ENCODE assay signal across 8 mouse cellular contexts in the genomic region with DNA sequence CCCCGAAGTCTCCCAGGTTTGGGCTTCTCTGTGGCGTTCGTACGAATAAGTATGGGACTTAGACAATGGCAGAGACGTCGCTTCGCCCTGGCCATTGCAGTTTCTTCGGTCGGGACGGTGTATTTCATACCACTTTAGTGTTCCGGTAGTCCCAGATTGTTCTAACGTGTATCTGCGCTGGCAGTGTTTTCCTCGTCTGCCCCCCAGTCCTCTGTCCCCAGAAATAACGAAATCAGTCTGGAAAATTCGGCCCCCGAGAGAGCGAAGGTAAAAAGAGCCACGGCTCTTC. TPM values are rescaled to one million over a fixed set of nuclear protein-coding genes. Genes with fewer than 3 reads are reported as not detected.
DNase-seq lines count a peak whose midpoint lies in the region; ATAC-seq and TF ChIP-seq lines count a peak whose summit lies in the region.

No protein-coding gene starts in this region.

- no peak for DNase-seq in cerebellum, adult 2 months
- no peak for DNase-seq in cerebellum, postnatal 25 days
- DNase-seq in testis, postnatal 10 days (ENCODE audit: low spot score), result no peak
- no peak for DNase-seq in liver, embryonic 11.5 days (ENCODE audit: low spot score)
- DNase-seq in retina, embryonic 14.5 days (ENCODE audit: low spot score), result no peak
- DNase-seq in spleen, postnatal 36 days (ENCODE audit: low spot score in 2 of 2), result no peak

- under 1% methylated on average over 19 of the region's 19 CpGs for WGBS in cerebellum, adult 2 months
- under 1% methylated on average over 19 of the region's 19 CpGs for WGBS in liver, embryonic 11.5 days

- peak overlapping the region; percentile 93 for H3K4me3 ChIP-seq in cerebellum, adult 2 months (replicated peaks; ENCODE audit: insufficient read depth, low read depth, low read length)
- H3K4me3 ChIP-seq in testis, adult 2 months (ENCODE audit: control insufficient read depth, low read depth, low read length), result peak overlapping the region; percentile 98
- peak overlapping the region; percentile 85 for H3K4me3 ChIP-seq in liver, embryonic 11.5 days (ENCODE audit: low read depth, low read length)

- peak overlapping the region; percentile 89 for H3K9ac ChIP-seq in liver, embryonic 11.5 days (ENCODE audit: low read depth, low read length)

- peak overlapping the region; percentile 56 for H3K27ac ChIP-seq in cerebellum, adult 2 months (ENCODE audit: insufficient read depth, low read length)
- H3K27ac ChIP-seq in testis, adult 2 months (ENCODE audit: control insufficient read depth, insufficient read depth, low read depth, low read length), result peak overlapping the region; percentile 94
- peak overlapping the region; percentile 72 for H3K27ac ChIP-seq in liver, embryonic 11.5 days (ENCODE audit: low read depth, low read length)

- peak overlapping the region; percentile 82 for H3K4me2 ChIP-seq in liver, embryonic 11.5 days

- no peaks in the 10 kb centered on the region for H3K9me3 ChIP-seq in liver, embryonic 11.5 days (ENCODE audit: control insufficient read depth, low read length)

- TF ChIP-seq CTCF in cerebellum, adult 2 months (IDR thresholded peaks at IDR 0.05; ENCODE audit: borderline replicate concordance, insufficient read depth, low read depth, low read length), result no peak
- no peak for TF ChIP-seq CTCF in testis, adult 2 months (IDR thresholded peaks at IDR 0.05; ENCODE audit: control insufficient read depth, insufficient read depth, insufficient replicate concordance, low read depth, low read length)

- no peaks in the 10 kb centered on the region for H3K36me3 ChIP-seq in testis, adult 2 months (ENCODE audit: control insufficient read depth, insufficient read depth, low read length)
- H3K36me3 ChIP-seq in liver, embryonic 11.5 days (ENCODE audit: control insufficient read depth, insufficient read depth, low read length), result no peaks in the 10 kb centered on the region

- no peak for TF ChIP-seq POLR2A in cerebellum, adult 2 months (IDR thresholded peaks at IDR 0.05; ENCODE audit: borderline replicate concordance, insufficient read depth, low read length)
- TF ChIP-seq POLR2A in testis, adult 2 months (IDR thresholded peaks at IDR 0.05; ENCODE audit: control insufficient read depth, low read depth, low read length), result no peak

- ATAC-seq in liver, embryonic 11.5 days (replicated peaks; ENCODE audit: low FRiP score), result peak; percentile 3; the same call in 1 of the 2 replicates
- ATAC-seq in frontal cortex, adult (ENCODE audit: low TSS enrichment), result no peak; the same call in 1 of the 2 replicates

- no peaks in the 10 kb centered on the region for H3K27me3 ChIP-seq in cerebellum, adult 2 months (ENCODE audit: control insufficient read depth, insufficient read depth, low read length)
- no peaks in the 10 kb centered on the region for H3K27me3 ChIP-seq in testis, adult 2 months (ENCODE audit: control insufficient read depth, insufficient read depth, low read length)
- H3K27me3 ChIP-seq in liver, embryonic 11.5 days (replicated peaks; ENCODE audit: control insufficient read depth, insufficient read depth, low read length), result no peaks in the 10 kb centered on the region

- H3K4me1 ChIP-seq in cerebellum, adult 2 months (ENCODE audit: control insufficient read depth, insufficient read depth, low read length), result no peaks in the 10 kb centered on the region; the same call in 1 of the 2 replicates
- H3K4me1 ChIP-seq in testis, adult 2 months (ENCODE audit: control insufficient read depth, insufficient read depth, low read length), result no peaks in the 10 kb centered on the region; the same call in 1 of the 2 replicates
- H3K4me1 ChIP-seq in liver, embryonic 11.5 days (replicated peaks; ENCODE audit: control insufficient read depth, insufficient read depth, low read length), result peaks cover 5% of the 10 kb centered on the region; the same call in 1 of the 2 replicates

RNA-seq across cellular contexts. Expression of gene Cstf3, which starts 0.5 kb away (rescaled TPM):
- polyA plus RNA-seq in cerebellum, adult 2 months (2012; rRNA removed), result 35.7 and 35.8 TPM in 2 replicates
- 13.8 and 14.8 TPM in 2 replicates for polyA plus RNA-seq in testis, adult 2 months (2012; rRNA removed)
- 57.7 and 65.1 TPM in 2 replicates for polyA plus RNA-seq in liver, embryonic 11.5 days (2014; fragmentation: Nextera tagmentation; extraction: Ambion mirVana)
